Mouse (Mus musculus) heart, adult 8-10 months (tissue): ENCODE results near the gene Gtse1. TPM values are rescaled to one million over a fixed set of nuclear protein-coding genes. Genes with fewer than 3 reads are reported as not detected.

Experiments used
- total RNA-seq, 4 experiments: library from RNA; stranded (reverse); gene quantifications; 2 replicates each; pipeline ENCODE4 v1.2.4; 2022

Gene Gtse1
- total RNA-seq, 4 experiments from 2014 or later = 0.19 to 0.52 (median 0.29) TPM

Other genes starting within 250 kb of the Gtse1 start
- gene Ppara, start 124.8 kb upstream of the Gtse1 start, total RNA-seq = 10 to 100 TPM; 50.2 to 79.0 (median 59.5) TPM
- 10 to 100 TPM; 27.1 to 38.5 (median 31.0) TPM for gene Cdpf1, start 48.0 kb upstream of the Gtse1 start, total RNA-seq
- 1 to 10 TPM; 3.1 to 5.4 (median 4.6) TPM for gene Pkdrej, start 38.0 kb upstream of the Gtse1 start, total RNA-seq
- 10 to 100 TPM; 17.9 to 22.2 (median 19.6) TPM for gene Ttc38, start 27.4 kb upstream of the Gtse1 start, total RNA-seq
- gene Trmu, start 19.6 kb downstream of the Gtse1 start, total RNA-seq = 10 to 100 TPM; 12.6 to 23.9 (median 18.2) TPM
- 1 to 10 TPM; 3.2 to 7.3 (median 4.5) TPM for gene Celsr1, start 174.0 kb downstream of the Gtse1 start, total RNA-seq
- 10 to 100 TPM; 26.1 to 31.8 (median 27.3) TPM for gene Gramd4, start 197.9 kb downstream of the Gtse1 start, total RNA-seq